Mouse (Mus musculus): ENCODE measurements at regions not wholly inside any gene's neighbourhood (a gene's known extent, or its start where the extent isn't known, plus 50 kb on each side); places are given as distances from the start of the nearest gene placed in this dataset.

GRCm38 (mm10) chr3:56845462-56845770 is 456.4 kb downstream of the Tm4sf1 start:
- TF ChIP-seq CTCF (IDR thresholded peaks at IDR 0.05; ENCODE audit: low read depth), result no peak
- TF ChIP-seq EP300 (optimal IDR thresholded peaks at IDR 0.05), result no peak
